Mouse (Mus musculus): ENCODE results near the gene Cdc42ep2.

The Cdc42ep2 gene

GRCm38 (mm10) chr19:5924713-5925093 is at the start of gene Cdc42ep2:
Cdc42ep2 (minus strand) TSS chr19:5924816.
- in situ Hi-C loops (cut with MboI; ENCODE audit: low sequenced_read_pairs) = loop anchor here (5.0 kb wide), 1 partner anchor 33 kb away; no protein-coding TSS in a partner anchor

DNA sequence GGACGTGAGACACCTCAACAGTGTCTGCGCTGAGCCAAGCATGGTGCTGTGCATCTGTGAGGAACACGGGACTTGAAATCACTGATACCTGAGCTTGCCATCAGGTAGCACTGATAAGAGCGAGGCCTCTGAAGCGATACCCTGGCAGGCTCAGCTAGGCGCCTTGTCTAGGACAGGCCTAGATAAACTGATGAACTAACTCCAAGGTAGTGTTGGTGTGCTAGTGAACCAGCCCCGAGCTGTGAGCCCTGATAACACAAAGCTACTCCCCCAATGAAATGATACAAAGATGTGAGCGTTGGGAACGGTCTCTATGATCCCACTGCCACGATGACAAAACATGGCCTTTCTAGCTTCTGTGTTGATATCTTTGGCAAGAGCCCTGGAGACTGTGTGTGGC is 43.0 kb upstream of the Cdc42ep2 start:
- in situ Hi-C loops (cut with MboI; ENCODE audit: low sequenced_read_pairs) = loop anchor here (10.0 kb wide), 1 partner anchor 157 kb away; the partner anchor contains the start of gene Snx15

DNA sequence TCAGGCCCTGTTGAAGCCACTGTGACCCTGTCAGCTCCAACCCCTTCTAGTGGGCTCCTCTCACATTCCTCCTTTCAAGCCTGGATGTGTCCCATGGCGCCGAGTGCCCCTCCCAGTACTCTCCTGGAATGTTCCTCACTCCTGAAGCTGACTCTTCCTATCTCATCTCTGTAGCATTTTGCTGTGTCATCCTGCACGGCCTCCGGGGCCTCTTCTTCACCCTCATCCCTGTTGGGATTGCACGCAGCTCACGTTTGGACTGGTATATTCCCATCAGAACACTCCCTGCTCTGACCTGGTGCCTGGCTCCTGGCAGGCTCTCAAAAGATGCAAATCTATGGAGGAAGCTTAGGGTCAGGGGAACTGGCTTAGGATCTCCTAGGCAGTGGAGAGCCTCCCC is 42.2 kb upstream of the Cdc42ep2 start:
- in situ Hi-C loops (cut with MboI; ENCODE audit: low sequenced_read_pairs) = loop anchor here (10.0 kb wide), 1 partner anchor 158 kb away; the partner anchor contains the start of gene Snx15

DNA sequence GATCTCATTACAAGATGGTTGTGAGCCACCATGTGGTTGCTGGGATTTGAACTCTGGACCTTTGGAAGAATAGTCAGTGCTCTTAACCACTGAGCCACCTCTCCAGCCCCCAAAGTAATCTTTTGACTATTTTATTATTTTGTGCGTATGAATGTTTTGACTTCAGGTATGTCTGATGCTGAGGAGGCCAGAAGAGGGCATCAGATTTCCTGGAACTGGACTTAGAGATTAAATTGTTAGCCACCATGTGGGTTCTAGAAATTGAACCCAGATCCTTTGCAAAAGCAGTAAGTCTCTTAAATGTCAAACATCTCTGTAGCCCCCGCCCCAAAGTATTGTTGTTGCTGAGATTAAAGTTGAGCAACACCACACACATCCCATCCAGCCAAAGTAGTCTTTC is 41.3 kb upstream of the Cdc42ep2 start:
- in situ Hi-C loops (cut with MboI; ENCODE audit: low sequenced_read_pairs) = loop anchor here (10.0 kb wide), 1 partner anchor 159 kb away; the partner anchor contains the start of gene Snx15

- in situ Hi-C loops (cut with MboI; ENCODE audit: low sequenced_read_pairs) = loop anchor here (10.0 kb wide), 1 partner anchor 160 kb away; the partner anchor contains the start of gene Snx15
Observed at GRCm38 (mm10) chr19:5965280-5965679, 40.7 kb upstream of the Cdc42ep2 start.

GRCm38 (mm10) chr19:5964804-5965203 is 40.2 kb upstream of the Cdc42ep2 start:
- in situ Hi-C loops (cut with MboI; ENCODE audit: low sequenced_read_pairs) = loop anchor here (10.0 kb wide), 1 partner anchor 160 kb away; the partner anchor contains the start of gene Snx15

GRCm38 (mm10) chr19:5963883-5964562 is 39.4 kb upstream of the Cdc42ep2 start, which contains the start of gene Pola2:
Pola2 (minus strand) TSS chr19:5964202.
- in situ Hi-C loops (cut with MboI; ENCODE audit: low sequenced_read_pairs) = loop anchor here (10.0 kb wide), 1 partner anchor 161 kb away; the partner anchor contains the start of gene Snx15

DNA sequence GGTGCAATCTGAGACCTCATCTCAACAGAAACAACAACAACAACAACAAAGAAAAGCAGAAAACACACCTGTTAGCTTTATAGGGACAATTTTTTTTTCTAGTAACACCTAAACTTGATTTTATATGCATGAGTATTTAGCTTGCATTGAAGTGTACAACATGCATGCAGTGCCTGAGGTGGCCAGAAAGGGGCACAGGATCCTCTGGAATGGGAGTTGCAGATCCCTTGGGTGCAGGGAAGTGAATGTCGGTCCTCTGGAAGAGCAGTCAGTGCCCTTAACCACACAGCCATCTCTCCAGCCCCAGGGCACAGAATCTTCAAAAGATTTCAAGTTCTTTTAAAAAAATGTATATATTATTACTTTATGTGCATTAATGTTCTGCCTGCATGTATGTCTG is 38.0 kb upstream of the Cdc42ep2 start:
- in situ Hi-C loops (cut with MboI; ENCODE audit: low sequenced_read_pairs) = loop anchor here (10.0 kb wide), 1 partner anchor 162 kb away; the partner anchor contains the start of gene Snx15

DNA sequence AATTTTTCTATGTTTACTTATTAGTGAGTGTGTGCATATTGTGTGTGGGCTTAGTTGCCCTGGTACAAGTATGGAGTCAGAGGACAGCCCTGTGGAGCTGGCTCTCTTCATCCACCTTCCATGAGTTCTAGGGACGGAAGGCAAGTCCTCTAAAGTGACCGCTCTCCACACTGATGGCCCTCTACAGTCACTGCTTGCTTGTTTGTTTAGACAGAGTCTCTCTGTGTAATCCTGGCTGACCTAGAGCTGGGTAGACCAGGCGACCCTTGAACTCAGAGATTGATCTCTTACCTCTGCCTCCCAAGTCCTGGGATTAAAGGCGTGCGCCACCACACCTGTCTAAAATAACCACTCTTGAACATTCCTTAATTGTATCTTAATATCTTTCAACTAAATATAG is 32.8 kb upstream of the Cdc42ep2 start:
- in situ Hi-C loops (cut with MboI; ENCODE audit: low sequenced_read_pairs) = loop anchor here (5.0 kb wide), 1 partner anchor 35 kb away; the partner anchor contains the start of gene Cdc42ep2

GRCm38 (mm10) chr19:5956685-5957084 is 32.1 kb upstream of the Cdc42ep2 start:
- in situ Hi-C loops (cut with MboI; ENCODE audit: low sequenced_read_pairs) = loop anchor here (5.0 kb wide), 1 partner anchor 34 kb away; the partner anchor contains the start of gene Cdc42ep2

GRCm38 (mm10) chr19:5955704-5956670 is 31.4 kb upstream of the Cdc42ep2 start:
- in situ Hi-C loops (cut with MboI; ENCODE audit: low sequenced_read_pairs) = loop anchor here (5.0 kb wide), 1 partner anchor 34 kb away; the partner anchor contains the start of gene Cdc42ep2

GRCm38 (mm10) chr19:5954936-5955335 is 30.3 kb upstream of the Cdc42ep2 start:
- in situ Hi-C loops (cut with MboI; ENCODE audit: low sequenced_read_pairs) = loop anchor here (5.0 kb wide), 1 partner anchor 33 kb away; the partner anchor contains the start of gene Cdc42ep2

GRCm38 (mm10) chr19:5954031-5954710 is 29.6 kb upstream of the Cdc42ep2 start:
- in situ Hi-C loops (cut with MboI; ENCODE audit: low sequenced_read_pairs) = no loop called here

GRCm38 (mm10) chr19:5953201-5953770 is 28.7 kb upstream of the Cdc42ep2 start:
- in situ Hi-C loops (cut with MboI; ENCODE audit: low sequenced_read_pairs) = no loop called here

DNA sequence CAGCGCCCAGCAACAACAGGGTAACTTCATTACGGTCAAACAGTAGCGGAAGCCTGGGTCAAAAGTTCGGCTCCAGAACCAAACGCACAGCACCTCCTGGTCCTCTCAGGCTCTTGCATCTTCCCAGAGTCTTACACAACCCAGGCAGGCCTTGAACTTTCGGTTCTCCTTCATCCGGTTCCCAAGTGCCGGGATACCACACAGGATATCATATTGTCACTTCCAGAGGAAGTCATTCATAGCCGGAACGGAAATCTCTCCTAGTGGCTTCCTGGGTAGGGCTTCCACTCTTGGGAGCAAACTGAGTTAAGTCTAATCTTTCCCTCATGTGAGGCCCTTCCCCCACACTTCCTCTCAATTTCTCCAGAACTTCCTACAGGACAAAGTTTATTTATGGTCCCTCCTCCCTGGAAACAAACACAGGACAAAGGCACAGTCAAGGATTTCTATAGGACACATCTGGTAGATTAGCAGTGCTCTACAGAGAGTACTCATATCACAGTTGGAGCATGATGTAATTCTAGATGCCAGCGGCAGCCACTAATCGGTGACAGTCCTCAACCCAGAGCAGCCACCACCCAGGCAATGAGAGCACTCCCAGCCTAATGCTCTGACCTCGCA is 27.6 kb upstream of the Cdc42ep2 start:
- in situ Hi-C loops (cut with MboI; ENCODE audit: low sequenced_read_pairs) = no loop called here

DNA sequence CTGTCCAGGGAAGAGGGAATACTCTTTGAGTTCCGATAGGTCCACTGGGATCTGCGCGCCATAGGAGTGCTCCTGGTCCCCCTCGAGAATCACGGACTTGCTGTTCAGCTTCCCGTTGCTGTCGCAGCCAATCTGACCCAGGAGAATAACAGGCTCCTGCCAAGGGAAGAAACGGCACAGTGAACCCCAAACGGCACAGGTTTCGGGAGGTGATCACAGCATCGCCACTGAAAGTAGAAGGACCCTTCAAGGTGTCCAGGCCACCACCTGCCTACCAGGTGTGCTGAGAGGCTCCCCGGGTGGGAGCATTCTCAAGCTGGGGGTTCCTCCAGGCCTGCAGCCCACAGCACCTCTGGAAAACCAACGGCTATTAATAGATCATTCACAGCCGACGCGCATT is 27.0 kb upstream of the Cdc42ep2 start:
- in situ Hi-C loops (cut with MboI; ENCODE audit: low sequenced_read_pairs) = no loop called here

DNA sequence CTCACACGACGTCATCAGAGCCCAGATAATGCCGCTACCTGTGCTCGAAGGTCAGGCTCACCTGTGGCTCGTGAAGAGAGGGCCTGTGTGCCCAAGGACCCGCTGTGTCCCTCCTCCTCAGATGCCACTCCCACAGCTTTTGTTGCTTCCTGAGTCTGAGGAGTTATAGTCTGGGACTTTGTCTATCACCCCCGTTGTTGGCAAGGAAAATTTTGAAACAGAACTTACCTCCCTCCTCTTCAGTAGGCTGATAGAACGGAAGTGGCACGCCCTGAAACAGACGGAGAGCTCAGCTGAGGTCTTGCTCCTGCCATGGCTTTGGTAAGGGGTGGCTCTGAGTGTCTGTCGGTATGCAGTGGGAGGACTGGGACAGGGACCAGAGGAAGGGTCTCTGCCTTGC is 25.6 kb upstream of the Cdc42ep2 start:
- in situ Hi-C loops (cut with MboI; ENCODE audit: low sequenced_read_pairs) = no loop called here

GRCm38 (mm10) chr19:5945891-5946290 is 21.3 kb upstream of the Cdc42ep2 start:
- in situ Hi-C loops (cut with MboI; ENCODE audit: low sequenced_read_pairs) = no loop called here

- in situ Hi-C loops (cut with MboI; ENCODE audit: low sequenced_read_pairs) = no loop called here
Observed at GRCm38 (mm10) chr19:5945027-5945426, 20.4 kb upstream of the Cdc42ep2 start.
